Comparison of ENCODE assay signal across 9 mouse cellular contexts in the genomic region with DNA sequence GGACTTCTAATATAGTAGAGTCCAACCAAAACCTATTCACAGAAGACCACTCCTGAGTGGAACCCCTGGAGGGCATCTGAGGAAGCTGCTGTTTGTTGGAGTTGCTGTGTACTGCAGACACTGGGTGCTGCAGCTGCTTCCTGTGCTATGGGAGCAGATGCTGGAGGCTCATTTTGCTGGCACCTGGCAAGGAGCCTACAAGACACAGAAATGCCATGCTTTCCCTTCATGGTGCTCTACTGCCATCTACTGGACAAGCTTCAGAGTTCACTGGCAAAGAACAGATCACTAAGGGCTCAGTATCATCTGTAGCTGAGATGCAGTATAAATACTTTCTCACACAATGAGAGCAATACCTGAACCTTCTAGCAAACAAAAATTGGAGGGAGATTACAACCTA. TPM values are rescaled to one million over a fixed set of nuclear protein-coding genes. Genes with fewer than 3 reads are reported as not detected.
DNase-seq lines count a peak whose midpoint lies in the region; ATAC-seq and TF ChIP-seq lines count a peak whose summit lies in the region.
"Not testable (repeated sequence)": the region's sequence is repeated elsewhere in the genome, so short reads cannot be mapped to it uniquely, and the experiment has no call there.
"Had no signal": no experiment of that assay in that cellular context is flagged by ENCODE, and none has a peak within 500 bp of the region (broad histone marks: within the 10 kb centered on the region; RNA-seq: fewer than 3 reads in every experiment).

No protein-coding gene starts in this region.

- H3K27ac ChIP-seq in cortical plate, adult 2 months (ENCODE audit: insufficient read depth, low read length); intestine, embryonic 15.5 days; left cerebral cortex, adult 2 months: not testable (repeated sequence)

- TF ChIP-seq CTCF in cortical plate, adult 2 months (IDR thresholded peaks at IDR 0.05; ENCODE audit: extremely low read depth, insufficient read depth, low read length) = peak; percentile 63
- peak; percentile 90 for TF ChIP-seq CTCF in left cerebral cortex, adult 2 months (IDR thresholded peaks at IDR 0.05)

- not testable (repeated sequence) for H3K9me3 ChIP-seq in intestine, embryonic 15.5 days

- not testable (repeated sequence) for H3K36me3 ChIP-seq in intestine, embryonic 15.5 days

- H3K9ac ChIP-seq in intestine, embryonic 15.5 days = not testable (repeated sequence)

- intact Hi-C loops in left cerebral cortex, adult 2 months (cut with DNase I) = loop anchor here (2.0 kb wide), 1 partner anchor 432 kb away; no protein-coding TSS in a partner anchor

- H3K4me1 ChIP-seq in cortical plate, adult 2 months (ENCODE audit: control insufficient read depth, insufficient read depth, low read length); intestine, embryonic 15.5 days (replicated peaks): not testable (repeated sequence)

- peak; percentile 63 to 90 for DNase-seq in adrenal gland, adult (ENCODE audit: inconsistent age in 2 of 2, low spot score in 1 of 2)
- DNase-seq in gastrocnemius, postnatal 10 days = peak; percentile 62
- peak; percentile 69 to 77 for DNase-seq in left cerebral cortex, adult 2 months (ENCODE audit: extremely low spot score in 1 of 2, low spot score in 2 of 2)
- DNase-seq in mesoderm, embryonic 11.5 days (ENCODE audit: low read depth, low spot score) = peak; percentile 81
- DNase-seq in right cerebral cortex, postnatal 14 days = peak; percentile 85
- DNase-seq in urinary bladder, postnatal 36 days (ENCODE audit: low spot score in 2 of 2) = peak; percentile 27 to 52

- not testable (repeated sequence) for H3K4me3 ChIP-seq in cortical plate, adult 2 months (ENCODE audit: insufficient read depth, low read length); intestine, embryonic 15.5 days (replicated peaks); left cerebral cortex, adult 2 months

- not testable (repeated sequence) for H3K4me2 ChIP-seq in intestine, embryonic 15.5 days (replicated peaks)

- not testable (repeated sequence) for H3K27me3 ChIP-seq in intestine, embryonic 15.5 days (replicated peaks)

- not testable (repeated sequence) for TF ChIP-seq POLR2A in cortical plate, adult 2 months (IDR thresholded peaks at IDR 0.05; ENCODE audit: extremely low read depth, insufficient read depth, low read length)

- ATAC-seq in intestine, embryonic 15.5 days = peak; percentile 45; the same call in 1 of the 2 replicates

RNA-seq across cellular contexts. Expression of a gene that starts 16.1 kb away (rescaled TPM):
- not detected in 2 replicates for polyA plus RNA-seq in cortical plate, adult 2 months (2012; rRNA removed)
- total RNA-seq in gastrocnemius, postnatal 10 days (2021) = not detected
- polyA plus RNA-seq in intestine, embryonic 15.5 days (2015; fragmentation: Nextera tagmentation; extraction: Ambion mirVana) = not detected in 2 replicates
- total RNA-seq in left cerebral cortex, adult 2 months (2021) = not detected
- polyA plus RNA-seq: kidney, embryonic 16.5 days had no signal

RNA-seq across cellular contexts. Expression of a gene that starts 23.2 kb away (rescaled TPM):
- not detected in 2 replicates for polyA plus RNA-seq in cortical plate, adult 2 months (2012; rRNA removed)
- not detected for total RNA-seq in gastrocnemius, postnatal 10 days (2021)
- polyA plus RNA-seq in intestine, embryonic 15.5 days (2015; fragmentation: Nextera tagmentation; extraction: Ambion mirVana) = not detected in 2 replicates
- not detected for total RNA-seq in left cerebral cortex, adult 2 months (2021)
- polyA plus RNA-seq: kidney, embryonic 16.5 days had no signal

RNA-seq across cellular contexts. Expression of a gene that starts 48.1 kb away (rescaled TPM):
- 18.6 and 19.2 TPM in 2 replicates for polyA plus RNA-seq in cortical plate, adult 2 months (2012; rRNA removed)
- total RNA-seq in gastrocnemius, postnatal 10 days (2021) = 10 to 100 TPM; 15.0 to 19.2 TPM
- 38.0 and 41.5 TPM in 2 replicates for polyA plus RNA-seq in intestine, embryonic 15.5 days (2015; fragmentation: Nextera tagmentation; extraction: Ambion mirVana)
- 10 to 100 TPM; 18.6 to 22.7 TPM for total RNA-seq in left cerebral cortex, adult 2 months (2021)
